ENCODE assay signal across 27 mouse cellular contexts in the genomic region with DNA sequence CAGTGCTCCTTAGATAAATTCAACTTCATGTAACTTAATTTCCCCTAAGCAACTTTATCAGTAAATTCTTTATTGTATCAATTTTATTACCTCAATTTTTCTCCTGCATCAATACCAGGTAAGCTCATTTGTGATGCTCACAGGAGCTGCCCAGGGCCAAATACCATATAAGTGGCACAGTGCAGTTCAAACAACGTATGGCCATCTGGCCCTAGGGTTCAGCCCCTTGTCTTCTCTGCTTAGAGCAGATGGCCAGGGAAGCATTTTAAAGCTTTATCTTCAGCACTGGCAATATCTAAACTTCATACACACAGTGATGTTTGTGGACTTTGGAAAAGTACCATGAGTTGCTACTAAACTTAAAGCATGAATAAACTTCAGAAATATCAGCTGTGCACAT.
"Had no signal": no experiment of that assay in that cellular context is flagged by ENCODE, and none has a peak within 500 bp of the region (broad histone marks: within the 10 kb centered on the region; RNA-seq: fewer than 3 reads in every experiment).

No protein-coding gene starts in this region.

- ATAC-seq: hindbrain, embryonic 16.5 days; inflammation-experienced regulatory T-cells, adult 6 months; intestine, embryonic 15.5 days; intestine, postnatal 0 days; liver, postnatal 0 days had no signal

- H3K4me3 ChIP-seq: heart, adult 2 months; heart, embryonic 12.5 days; hindbrain, embryonic 10.5 days; hindbrain, embryonic 12.5 days; intestine, embryonic 15.5 days; layer of hippocampus, adult 2 months; left cerebral cortex, adult 2 months; limb, embryonic 10.5 days; limb, embryonic 12.5 days; liver, embryonic 13.5 days; liver, embryonic 15.5 days had no signal

- H3K36me3 ChIP-seq: heart, embryonic 12.5 days; hindbrain, embryonic 10.5 days; hindbrain, embryonic 12.5 days; intestine, embryonic 15.5 days; limb, embryonic 10.5 days; limb, embryonic 12.5 days; liver, embryonic 13.5 days; liver, embryonic 15.5 days had no signal

- H3K9me3 ChIP-seq: heart, embryonic 12.5 days; hindbrain, embryonic 10.5 days; hindbrain, embryonic 12.5 days; intestine, embryonic 15.5 days; limb, embryonic 10.5 days; limb, embryonic 12.5 days; liver, embryonic 13.5 days; liver, embryonic 15.5 days had no signal

- H3K4me1 ChIP-seq: heart, embryonic 12.5 days; hindbrain, embryonic 10.5 days; hindbrain, embryonic 12.5 days; intestine, embryonic 15.5 days; limb, embryonic 10.5 days; limb, embryonic 12.5 days; liver, embryonic 13.5 days; liver, embryonic 15.5 days had no signal

- H3K27ac ChIP-seq: heart, adult 2 months; hindbrain, embryonic 10.5 days; hindbrain, embryonic 12.5 days; hindbrain, embryonic 14.5 days; intestine, embryonic 15.5 days; layer of hippocampus, adult 2 months; left cerebral cortex, adult 2 months; limb, embryonic 10.5 days; limb, embryonic 12.5 days; liver, embryonic 13.5 days; liver, embryonic 15.5 days had no signal

- DNase-seq: gastrocnemius, postnatal 14 days; gastrocnemius, postnatal 36 days; heart, adult 11 months; heart, adult 2 months; heart, postnatal 10 days; heart, postnatal 4 days; kidney, adult 18-20 months; kidney, adult 8-10 months; kidney, postnatal 10 days; kidney, postnatal 25 days; kidney, postnatal 4 days; liver; liver, embryonic 13.5 days; liver, postnatal 0 days had no signal

- H3K27me3 ChIP-seq: heart, embryonic 12.5 days; hindbrain, embryonic 12.5 days; intestine, embryonic 15.5 days; limb, embryonic 12.5 days; liver, embryonic 13.5 days; liver, embryonic 15.5 days had no signal
